Comparison of ENCODE assay signal across 20 mouse cellular contexts in genomic region chr13:24050330-24050729, GRCm38 (mm10). TPM values are rescaled to one million over a fixed set of nuclear protein-coding genes. Genes with fewer than 3 reads are reported as not detected.
DNase-seq lines count a peak whose midpoint lies in the region; ATAC-seq and TF ChIP-seq lines count a peak whose summit lies in the region.
"Had no signal": no experiment of that assay in that cellular context is flagged by ENCODE, and none has a peak within 500 bp of the region (broad histone marks: within the 10 kb centered on the region; RNA-seq: fewer than 3 reads in every experiment).

No protein-coding gene starts in this region.

- no peak overlapping the region for H3K4me2 ChIP-seq in forebrain, embryonic 16.5 days (ENCODE audit: low read length)
- no peak overlapping the region for H3K4me2 ChIP-seq in forebrain, embryonic 13.5 days
- H3K4me2 ChIP-seq in midbrain, postnatal 0 days (ENCODE audit: low read depth, low read length, poor library complexity, severe bottlenecking) = no peak overlapping the region

- ATAC-seq in forebrain, embryonic 16.5 days = no peak
- no peak for ATAC-seq in forebrain, embryonic 13.5 days
- ATAC-seq in midbrain, postnatal 0 days (ENCODE audit: low FRiP score) = no peak
- no peak for ATAC-seq in erythroblast, adult 5-6 weeks (replicated peaks; ENCODE audit: low FRiP score, poor library complexity, severe bottlenecking)
- ATAC-seq: activated CD4-positive, CD25-positive, alpha-beta regulatory T cell, adult 4 months; inflammation-experienced regulatory T-cells, adult 6 months had no signal

- TF ChIP-seq CTCF in midbrain, postnatal 0 days (IDR thresholded peaks at IDR 0.05) = no peak

- H3K36me3 ChIP-seq in forebrain, embryonic 16.5 days (ENCODE audit: control insufficient read depth, insufficient read depth) = no peaks in the 10 kb centered on the region
- no peaks in the 10 kb centered on the region for H3K36me3 ChIP-seq in forebrain, embryonic 13.5 days (ENCODE audit: poor library complexity, severe bottlenecking)
- no peaks in the 10 kb centered on the region for H3K36me3 ChIP-seq in midbrain, postnatal 0 days (ENCODE audit: insufficient read depth, low read length)

- peaks cover 22% of the 10 kb centered on the region for H3K4me1 ChIP-seq in forebrain, embryonic 16.5 days (replicated peaks; ENCODE audit: control insufficient read depth, insufficient read depth, low read length)
- H3K4me1 ChIP-seq in forebrain, embryonic 13.5 days = peaks cover 17% of the 10 kb centered on the region
- H3K4me1 ChIP-seq in midbrain, postnatal 0 days (ENCODE audit: insufficient read depth, low read length) = 0 out of 2 replicates have a peak, but pooled peaks cover 7% of the 10 kb centered on the region

- peak overlapping the region; percentile 86 for H3K27ac ChIP-seq in forebrain, embryonic 16.5 days (ENCODE audit: low read length)
- no peak overlapping the region for H3K27ac ChIP-seq in forebrain, embryonic 13.5 days
- 0 out of 2 replicates have a peak overlapping the region, but pooled peaks have one; percentile 51 for H3K27ac ChIP-seq in midbrain, postnatal 0 days (ENCODE audit: low read depth, low read length)

- WGBS in forebrain, embryonic 16.5 days = 70% methylated on average over 5 of the region's 5 CpGs
- WGBS in forebrain, embryonic 13.5 days = 89% methylated on average over 5 of the region's 5 CpGs
- 70% methylated on average over 5 of the region's 5 CpGs for WGBS in midbrain, postnatal 0 days

- DNase-seq in left cerebral cortex, postnatal 36 days (ENCODE audit: low spot score in 2 of 2) = peak; percentile 14 to 16
- no peak for DNase-seq in left cerebral cortex, adult 8-10 months (ENCODE audit: low spot score in 2 of 2)
- peak; percentile 44 for DNase-seq in brain, adult 2 months (ENCODE audit: low read depth, low spot score)
- peak; percentile 6 for DNase-seq in midbrain, postnatal 0 days (ENCODE audit: low spot score)
- no peak for DNase-seq in thymus, postnatal 36 days
- DNase-seq: adrenal gland, postnatal 36 days; cerebellum, postnatal 36 days; kidney, adult 9 months; lung, postnatal 36 days; thymus, adult 18-20 months had no signal

- H3K9me3 ChIP-seq in forebrain, embryonic 16.5 days (ENCODE audit: control insufficient read depth, low read length) = no peaks in the 10 kb centered on the region
- no peaks in the 10 kb centered on the region for H3K9me3 ChIP-seq in forebrain, embryonic 13.5 days (replicated peaks)
- no peaks in the 10 kb centered on the region for H3K9me3 ChIP-seq in midbrain, postnatal 0 days (ENCODE audit: low read length)

- H3K4me3 ChIP-seq in forebrain, embryonic 16.5 days (replicated peaks; ENCODE audit: low read length) = no peak overlapping the region
- no peak overlapping the region for H3K4me3 ChIP-seq in forebrain, embryonic 13.5 days
- H3K4me3 ChIP-seq in midbrain, postnatal 0 days (ENCODE audit: low read depth, low read length) = no peak overlapping the region

- intact Hi-C loops in left cerebral cortex, postnatal 36 days (cut with DNase I) = no loop called here

- H3K9ac ChIP-seq in forebrain, embryonic 16.5 days (replicated peaks; ENCODE audit: low read depth, low read length) = no peak overlapping the region
- no peak overlapping the region for H3K9ac ChIP-seq in forebrain, embryonic 13.5 days
- no peak overlapping the region for H3K9ac ChIP-seq in midbrain, postnatal 0 days (replicated peaks; ENCODE audit: low read length, poor library complexity, severe bottlenecking)

- H3K27me3 ChIP-seq in forebrain, embryonic 16.5 days (replicated peaks; ENCODE audit: control insufficient read depth, insufficient read depth, low read length) = no peaks in the 10 kb centered on the region
- no peaks in the 10 kb centered on the region for H3K27me3 ChIP-seq in forebrain, embryonic 13.5 days
- no peaks in the 10 kb centered on the region for H3K27me3 ChIP-seq in midbrain, postnatal 0 days (ENCODE audit: insufficient read depth, low read length)

RNA-seq across cellular contexts. Expression of gene Scgn, which starts 59.3 kb away (rescaled TPM):
- polyA plus RNA-seq in forebrain, embryonic 16.5 days (2015; fragmentation: Nextera tagmentation; extraction: Ambion mirVana) = 1.9 and 3.7 TPM in 2 replicates
- 2.1 and 2.6 TPM in 2 replicates for polyA plus RNA-seq in forebrain, embryonic 13.5 days (2015; fragmentation: Nextera tagmentation; extraction: Ambion mirVana)
- 1 to 10 TPM in 1 of 2 experiments, not detected in 1; 1.0 TPM for total RNA-seq in left cerebral cortex, postnatal 36 days (2021)
- 1 to 10 TPM in 1 of 4 experiments, under 1 TPM in 3; 0.51 to 1.7 (median 0.69) TPM for total RNA-seq in left cerebral cortex, adult 8-10 months (2022)
- total RNA-seq in midbrain, postnatal 0 days (2014; rRNA removed) = 0.28 and 0.82 TPM in 2 replicates
- polyA plus RNA-seq in midbrain, postnatal 0 days (2015; fragmentation: Nextera tagmentation; extraction: Ambion mirVana) = 2.0 and 2.2 TPM in 2 replicates
- total RNA-seq in erythroblast, adult 5-6 weeks (2015; ENCODE audit: low replicate concordance) = not detected in 2 replicates
- not detected in 2 replicates for total RNA-seq in erythroblast, adult 5-6 weeks (2017; ENCODE audit: low replicate concordance)
- total RNA-seq: gastrocnemius, adult 18-20 months; heart, adult 8-10 months; monocyte, adult 5-6 weeks; neutrophil, adult 5-6 weeks had no signal
- polyA plus RNA-seq: activated CD4-positive, CD25-positive, alpha-beta regulatory T cell, adult 4 months; heart, postnatal 0 days; inflammation-experienced regulatory T-cells, adult 6 months had no signal

Comparison
In these comparisons a context has a peak if more than half of its experiments do, and no peak if none do; other contexts are left out.
1. DNase-seq: peak in left cerebral cortex, postnatal 36 days (2 of 2), brain, adult 2 months (single experiment) and midbrain, postnatal 0 days (single experiment); none in left cerebral cortex, adult 8-10 months (0 of 2) and thymus, postnatal 36 days (0 of 2).